ENCODE assay signal across 8 mouse cellular contexts in the genomic region with DNA sequence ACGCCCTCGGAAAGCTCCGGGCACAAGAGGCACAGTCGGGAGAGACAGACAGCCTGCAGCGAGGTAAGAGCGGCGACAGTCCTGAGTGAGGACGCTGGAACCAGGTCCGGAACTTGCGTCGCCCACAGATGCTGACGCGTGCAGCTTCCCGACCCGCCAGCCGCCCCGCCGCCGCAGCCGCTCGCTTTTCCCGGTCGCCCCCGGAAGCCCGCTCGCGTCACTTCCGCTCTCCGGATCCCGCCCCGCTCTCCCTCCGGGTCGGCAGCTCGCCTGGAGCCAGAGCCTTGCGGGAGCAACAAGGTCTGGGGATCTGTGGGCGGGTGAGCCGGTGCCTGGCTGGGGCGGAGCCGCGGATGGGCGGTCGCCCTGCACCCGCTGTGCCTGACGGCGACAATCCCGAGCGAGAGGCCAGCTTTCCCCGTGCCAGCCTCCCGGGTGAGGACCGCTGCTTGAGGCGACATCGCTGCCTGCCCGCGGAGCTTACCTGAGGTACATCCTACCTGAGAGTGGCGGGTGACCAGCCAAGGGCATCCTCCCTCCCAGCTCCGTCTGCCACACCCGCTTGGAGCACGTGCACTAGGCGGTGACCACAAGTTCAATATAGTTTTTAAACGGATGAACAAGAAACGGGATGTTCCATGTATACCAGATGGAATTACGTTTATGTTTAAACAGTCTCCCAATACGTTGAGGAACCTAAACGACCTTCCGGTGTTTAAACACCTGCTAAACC. TPM values are rescaled to one million over a fixed set of nuclear protein-coding genes. Genes with fewer than 3 reads are reported as not detected.
DNase-seq lines count a peak whose midpoint lies in the region; ATAC-seq and TF ChIP-seq lines count a peak whose summit lies in the region.

A gene (minus strand): TSS at position 210 of the 733 bp plus-strand sequence.

- no peaks in the 10 kb centered on the region for H3K27me3 ChIP-seq in forebrain, embryonic 15.5 days
- no peaks in the 10 kb centered on the region for H3K27me3 ChIP-seq in lung, embryonic 14.5 days (ENCODE audit: insufficient read depth, low read length)
- no peaks in the 10 kb centered on the region for H3K27me3 ChIP-seq in thymus, adult 2 months (ENCODE audit: control insufficient read depth, insufficient read depth, low read length)

- peak; percentile 97 for ATAC-seq in forebrain, embryonic 15.5 days (replicated peaks)
- ATAC-seq in lung, embryonic 14.5 days (ENCODE audit: insufficient read depth), result peak; percentile 98

- peak within 1 kb of the TSS; percentile 90 for H3K27ac ChIP-seq in forebrain, embryonic 15.5 days (replicated peaks)
- H3K27ac ChIP-seq in layer of hippocampus, adult 2 months, result peak within 1 kb of the TSS; percentile 97
- H3K27ac ChIP-seq in lung, embryonic 14.5 days (ENCODE audit: low read depth), result peak within 1 kb of the TSS; percentile 83
- H3K27ac ChIP-seq in olfactory bulb, adult 2 months (ENCODE audit: insufficient read depth, low read depth, low read length), result peak within 1 kb of the TSS; percentile 60
- peak within 1 kb of the TSS; percentile 35; the same call in 1 of the 2 replicates for H3K27ac ChIP-seq in thymus, adult 2 months (ENCODE audit: control insufficient read depth, insufficient read depth, low read length)

- no peaks in the 10 kb centered on the region for H3K9me3 ChIP-seq in forebrain, embryonic 15.5 days
- no peaks in the 10 kb centered on the region for H3K9me3 ChIP-seq in lung, embryonic 14.5 days (ENCODE audit: low read depth, low read length)

- peak within 1 kb of the TSS; percentile 91 for H3K9ac ChIP-seq in forebrain, embryonic 15.5 days (replicated peaks)
- H3K9ac ChIP-seq in lung, embryonic 14.5 days, result peak within 1 kb of the TSS; percentile 91

- WGBS in forebrain, embryonic 15.5 days, result 1% methylated on average over 65 of the region's 65 CpGs
- WGBS in lung, embryonic 14.5 days, result under 1% methylated on average over 65 of the region's 65 CpGs
- under 1% methylated on average over 65 of the region's 65 CpGs for WGBS in olfactory bulb, adult 2 months
- WGBS in thymus, adult 2 months, result under 1% methylated on average over 65 of the region's 65 CpGs

- peak; percentile 90 for DNase-seq in ES-CJ7 (ENCODE audit: low read depth, low spot score)
- peak; percentile 92 for DNase-seq in cerebellum, adult 11 months
- DNase-seq in heart, postnatal 36 days, result peak; percentile 97
- peak; percentile 94 to 96 for DNase-seq in layer of hippocampus, adult 2 months (ENCODE audit: low spot score in 2 of 2)
- DNase-seq in lung, embryonic 14.5 days, result peak; percentile 96
- peak; percentile 94 for DNase-seq in thymus, adult 2 months

- peaks cover 1% of the 10 kb centered on the region; the same call in 1 of the 2 replicates for H3K36me3 ChIP-seq in forebrain, embryonic 15.5 days
- peaks cover 1% of the 10 kb centered on the region; the same call in 1 of the 2 replicates for H3K36me3 ChIP-seq in lung, embryonic 14.5 days (ENCODE audit: insufficient read depth)
- H3K36me3 ChIP-seq in thymus, adult 2 months (ENCODE audit: control insufficient read depth, insufficient read depth, low read length), result no peaks in the 10 kb centered on the region

- TF ChIP-seq CTCF in layer of hippocampus, adult 2 months (conservative IDR thresholded peaks at IDR 0.05), result no peak
- TF ChIP-seq CTCF in lung, embryonic 14.5 days (IDR thresholded peaks at IDR 0.05; ENCODE audit: low read depth), result no peak
- TF ChIP-seq CTCF in olfactory bulb, adult 2 months (IDR thresholded peaks at IDR 0.05; ENCODE audit: insufficient read depth, low read depth, low read length), result no peak
- peak; percentile 70; the same call in 1 of the 2 replicates for TF ChIP-seq CTCF in thymus, adult 2 months (IDR thresholded peaks at IDR 0.05; ENCODE audit: borderline replicate concordance, control insufficient read depth, extremely low read depth, insufficient read depth, low read length, poor library complexity)

- H3K4me1 ChIP-seq in forebrain, embryonic 15.5 days, result peaks cover 13% of the 10 kb centered on the region
- H3K4me1 ChIP-seq in lung, embryonic 14.5 days (ENCODE audit: insufficient read depth), result no peaks in the 10 kb centered on the region; the same call in 1 of the 2 replicates
- H3K4me1 ChIP-seq in olfactory bulb, adult 2 months (ENCODE audit: control insufficient read depth, insufficient read depth, low read length), result no peaks in the 10 kb centered on the region
- peaks cover 9% of the 10 kb centered on the region for H3K4me1 ChIP-seq in thymus, adult 2 months (replicated peaks; ENCODE audit: control insufficient read depth, insufficient read depth, low read length)

- intact Hi-C loops in heart, postnatal 36 days (cut with DNase I), result loop anchor here (2.0 kb wide), 1 partner anchor 39 kb away; a partner anchor contains a TSS

- H3K4me3 ChIP-seq in forebrain, embryonic 15.5 days, result peak within 1 kb of the TSS; percentile 99
- H3K4me3 ChIP-seq in layer of hippocampus, adult 2 months, result peak within 1 kb of the TSS; percentile 89
- H3K4me3 ChIP-seq in lung, embryonic 14.5 days (ENCODE audit: low read depth, low read length), result peak within 1 kb of the TSS; percentile 91
- peak within 1 kb of the TSS; percentile 89 for H3K4me3 ChIP-seq in olfactory bulb, adult 2 months (ENCODE audit: insufficient read depth, low read depth, low read length)
- H3K4me3 ChIP-seq in thymus, adult 2 months (ENCODE audit: control insufficient read depth, insufficient read depth, low read length), result peak within 1 kb of the TSS; percentile 94

- peak; percentile 61; the same call in 1 of the 2 replicates for TF ChIP-seq POLR2A in olfactory bulb, adult 2 months (IDR thresholded peaks at IDR 0.05; ENCODE audit: insufficient read depth, low read depth, low read length)
- peak; percentile 69; the same call in 1 of the 2 replicates for TF ChIP-seq POLR2A in thymus, adult 2 months (IDR thresholded peaks at IDR 0.05; ENCODE audit: control insufficient read depth, extremely low read depth, insufficient read depth, low read length, poor library complexity)

- peak within 1 kb of the TSS; percentile 94 for H3K4me2 ChIP-seq in forebrain, embryonic 15.5 days (replicated peaks)
- peak within 1 kb of the TSS; percentile 91 for H3K4me2 ChIP-seq in lung, embryonic 14.5 days

RNA-seq across cellular contexts. Expression of the gene that starts here (rescaled TPM):
- 16.3 and 19.9 TPM in 2 replicates for polyA plus RNA-seq in forebrain, embryonic 15.5 days (2015; fragmentation: Nextera tagmentation; extraction: Ambion mirVana)
- 10 to 100 TPM in 1 of 2 experiments, 1 to 10 TPM in 1; 9.0 to 11.7 TPM for total RNA-seq in heart, postnatal 36 days (2021)
- total RNA-seq in layer of hippocampus, adult 2 months (2021), result 10 to 100 TPM; 39.3 to 50.5 TPM
- polyA plus RNA-seq in lung, embryonic 14.5 days (2014; fragmentation: Nextera tagmentation; extraction: Ambion mirVana), result 19.1 and 19.5 TPM in 2 replicates
- polyA plus RNA-seq in olfactory bulb, adult 2 months (2012; ENCODE audit: insufficient read depth, insufficient read length, low replicate concordance, missing spikeins), result 39.0 TPM in 1 of 2 replicates, not detected in the other
- polyA plus RNA-seq in thymus, adult 2 months (2012; rRNA removed), result 29.1 and 33.4 TPM in 2 replicates

Comparison
In these comparisons a context has a peak if more than half of its experiments do, and no peak if none do; other contexts are left out.
1. Peak in every context shown above with its lines: DNase-seq, ATAC-seq, H3K4me3 ChIP-seq and H3K27ac ChIP-seq.
2. H3K27ac ChIP-seq: peak in every context shown above with its lines; median percentile 97 in layer of hippocampus, adult 2 months; 90 in forebrain, embryonic 15.5 days; 83 in lung, embryonic 14.5 days; 60 in olfactory bulb, adult 2 months; 35 in thymus, adult 2 months.